Mouse (Mus musculus): ENCODE measurements at regions not wholly inside any gene's neighbourhood (a gene's known extent, or its start where the extent isn't known, plus 50 kb on each side); places are given as distances from the start of the nearest gene placed in this dataset.

GRCm38 (mm10) chr6:138956461-138957072 is 298.2 kb upstream of the Igbp1b start:
- no peak for DNase-seq (ENCODE audit: low read depth)
- TF ChIP-seq POLR2A (IDR thresholded peaks at IDR 0.05; ENCODE audit: borderline replicate concordance, extremely low read depth, insufficient read depth, insufficient read length, poor library complexity, severe bottlenecking) (no peak), CTCF (IDR thresholded peaks at IDR 0.05; ENCODE audit: borderline replicate concordance, extremely low read depth, insufficient read depth, insufficient read length) (no peak)

GRCm38 (mm10) chr6:138950888-138951287 is 292.5 kb upstream of the Igbp1b start:
- TF ChIP-seq POLR2A (IDR thresholded peaks at IDR 0.05; ENCODE audit: borderline replicate concordance, extremely low read depth, insufficient read depth, insufficient read length, poor library complexity, severe bottlenecking) (no peak), CTCF (IDR thresholded peaks at IDR 0.05; ENCODE audit: borderline replicate concordance, extremely low read depth, insufficient read depth, insufficient read length) (no peak)
- peak; percentile 27 for DNase-seq (ENCODE audit: low read depth)

GRCm38 (mm10) chr6:138946632-138947031 is 288.3 kb upstream of the Igbp1b start:
- TF ChIP-seq POLR2A (IDR thresholded peaks at IDR 0.05; ENCODE audit: borderline replicate concordance, extremely low read depth, insufficient read depth, insufficient read length, poor library complexity, severe bottlenecking) = no peak
- DNase-seq (ENCODE audit: low read depth) = no peak

- TF ChIP-seq POLR2A (IDR thresholded peaks at IDR 0.05; ENCODE audit: borderline replicate concordance, extremely low read depth, insufficient read depth, insufficient read length, poor library complexity, severe bottlenecking) (no peak), CTCF (IDR thresholded peaks at IDR 0.05; ENCODE audit: borderline replicate concordance, extremely low read depth, insufficient read depth, insufficient read length) (no peak)
- DNase-seq (ENCODE audit: low read depth) = peak; percentile 53
Observed at GRCm38 (mm10) chr6:138945432-138945831, 287.1 kb upstream of the Igbp1b start.

- DNase-seq (ENCODE audit: low read depth) = peak; percentile 29
- TF ChIP-seq CTCF (IDR thresholded peaks at IDR 0.05; ENCODE audit: borderline replicate concordance, extremely low read depth, insufficient read depth, insufficient read length) = no peak
- TF ChIP-seq POLR2A (IDR thresholded peaks at IDR 0.05; ENCODE audit: borderline replicate concordance, extremely low read depth, insufficient read depth, insufficient read length, poor library complexity, severe bottlenecking) = no peak
Observed at GRCm38 (mm10) chr6:138920161-138920560, 261.8 kb upstream of the Igbp1b start.

DNA sequence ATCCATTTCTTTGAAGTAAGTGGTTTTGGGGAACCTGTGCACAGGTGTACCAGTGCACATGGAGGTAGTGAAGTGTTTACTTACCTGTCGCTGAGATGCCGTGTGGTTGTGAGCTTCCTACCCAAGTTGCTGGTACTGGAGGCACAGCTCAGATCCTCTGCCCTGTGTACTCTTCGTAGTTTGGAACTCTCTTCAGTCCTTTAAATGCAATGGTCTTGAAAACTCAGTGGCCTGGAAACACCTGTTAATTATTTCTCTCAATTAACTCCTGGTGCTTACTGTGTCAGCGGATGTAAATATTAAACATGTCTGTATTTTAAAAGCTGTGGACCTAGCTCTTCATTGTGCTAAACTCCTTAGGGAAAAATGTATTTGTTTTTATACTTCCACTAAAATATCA is 261.2 kb upstream of the Igbp1b start:
- no peak for TF ChIP-seq POLR2A (IDR thresholded peaks at IDR 0.05; ENCODE audit: borderline replicate concordance, extremely low read depth, insufficient read depth, insufficient read length, poor library complexity, severe bottlenecking)
- TF ChIP-seq CTCF (IDR thresholded peaks at IDR 0.05; ENCODE audit: borderline replicate concordance, extremely low read depth, insufficient read depth, insufficient read length) = no peak
- DNase-seq (ENCODE audit: low read depth) = no peak

- no peak for DNase-seq (ENCODE audit: low read depth)
- TF ChIP-seq CTCF (IDR thresholded peaks at IDR 0.05; ENCODE audit: borderline replicate concordance, extremely low read depth, insufficient read depth, insufficient read length) (no peak), POLR2A (IDR thresholded peaks at IDR 0.05; ENCODE audit: borderline replicate concordance, extremely low read depth, insufficient read depth, insufficient read length, poor library complexity, severe bottlenecking) (no peak)
Observed at GRCm38 (mm10) chr6:138914981-138915380, 256.6 kb upstream of the Igbp1b start.

GRCm38 (mm10) chr6:138873610-138874009 is 215.3 kb upstream of the Igbp1b start:
- peak; percentile 81 for DNase-seq (ENCODE audit: low read depth)
- TF ChIP-seq POLR2A (IDR thresholded peaks at IDR 0.05; ENCODE audit: borderline replicate concordance, extremely low read depth, insufficient read depth, insufficient read length, poor library complexity, severe bottlenecking) = no peak
- TF ChIP-seq CTCF (IDR thresholded peaks at IDR 0.05; ENCODE audit: borderline replicate concordance, extremely low read depth, insufficient read depth, insufficient read length) = no peak

DNA sequence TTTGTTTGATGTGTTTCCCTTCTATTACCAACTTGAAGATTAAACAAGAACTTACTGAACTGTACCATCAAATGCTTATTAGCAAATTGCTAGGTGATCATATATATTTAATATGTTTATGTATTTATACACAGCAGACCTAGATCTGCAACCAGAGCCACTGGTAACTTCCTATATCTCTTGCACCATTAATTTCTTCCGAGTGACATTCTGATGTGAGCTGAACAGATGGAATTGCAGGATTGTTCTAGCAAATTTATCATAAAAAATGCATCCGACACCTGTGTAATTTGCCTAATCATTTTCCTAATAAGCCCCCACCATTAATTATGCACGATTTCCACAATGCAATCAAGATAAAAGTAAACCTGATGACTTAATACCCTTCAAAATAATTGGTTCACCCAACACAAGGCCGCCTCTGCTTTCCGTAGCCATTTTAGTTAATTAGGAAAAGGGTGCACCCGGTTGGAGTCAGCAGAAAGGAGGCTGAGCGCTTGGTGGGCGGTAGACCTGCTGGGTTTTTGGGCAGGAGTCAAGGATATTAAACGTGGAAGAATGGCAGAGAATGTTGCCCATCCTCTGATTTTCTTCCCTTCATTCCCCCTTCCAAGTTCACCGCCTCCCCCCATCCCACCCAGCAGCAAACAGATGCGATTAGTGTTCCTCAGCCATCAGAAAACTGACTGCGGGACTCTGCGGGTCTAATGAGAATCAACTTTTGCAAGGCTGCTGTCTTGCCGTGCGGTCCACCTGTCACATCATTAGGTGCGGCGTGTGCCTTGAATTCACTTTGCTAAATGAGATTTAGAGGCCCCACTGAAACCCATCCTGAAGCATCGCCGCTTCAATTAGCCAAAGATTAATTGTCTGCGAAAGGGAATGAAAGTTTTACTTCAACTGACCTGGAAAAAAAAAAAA is 214.4 kb upstream of the Igbp1b start:
- DNase-seq (ENCODE audit: low read depth) = peak; percentile 79
- TF ChIP-seq CTCF (IDR thresholded peaks at IDR 0.05; ENCODE audit: borderline replicate concordance, extremely low read depth, insufficient read depth, insufficient read length) = no peak
- TF ChIP-seq POLR2A (IDR thresholded peaks at IDR 0.05; ENCODE audit: borderline replicate concordance, extremely low read depth, insufficient read depth, insufficient read length, poor library complexity, severe bottlenecking) = no peak

GRCm38 (mm10) chr6:138838043-138838442 is 179.7 kb upstream of the Igbp1b start:
- DNase-seq (ENCODE audit: low read depth) = no peak
- no peak for TF ChIP-seq POLR2A (IDR thresholded peaks at IDR 0.05; ENCODE audit: borderline replicate concordance, extremely low read depth, insufficient read depth, insufficient read length, poor library complexity, severe bottlenecking)
- TF ChIP-seq CTCF (IDR thresholded peaks at IDR 0.05; ENCODE audit: borderline replicate concordance, extremely low read depth, insufficient read depth, insufficient read length) = no peak

GRCm38 (mm10) chr6:138834876-138835275 is 176.5 kb upstream of the Igbp1b start:
- no peak for DNase-seq (ENCODE audit: low read depth)
- TF ChIP-seq POLR2A (IDR thresholded peaks at IDR 0.05; ENCODE audit: borderline replicate concordance, extremely low read depth, insufficient read depth, insufficient read length, poor library complexity, severe bottlenecking) (no peak), CTCF (IDR thresholded peaks at IDR 0.05; ENCODE audit: borderline replicate concordance, extremely low read depth, insufficient read depth, insufficient read length) (no peak)

- no peak for DNase-seq (ENCODE audit: low read depth)
- TF ChIP-seq CTCF (IDR thresholded peaks at IDR 0.05; ENCODE audit: borderline replicate concordance, extremely low read depth, insufficient read depth, insufficient read length) (no peak), POLR2A (IDR thresholded peaks at IDR 0.05; ENCODE audit: borderline replicate concordance, extremely low read depth, insufficient read depth, insufficient read length, poor library complexity, severe bottlenecking) (no peak)
Observed at GRCm38 (mm10) chr6:138801835-138802234, 143.5 kb upstream of the Igbp1b start.
